9 mouse cellular contexts compared by ENCODE assay signal in genomic region chr6:121611796-121612195, GRCm38 (mm10). TPM values are rescaled to one million over a fixed set of nuclear protein-coding genes. Genes with fewer than 3 reads are reported as not detected.
DNase-seq lines count a peak whose midpoint lies in the region; ATAC-seq and TF ChIP-seq lines count a peak whose summit lies in the region.
"Had no signal": no experiment of that assay in that cellular context is flagged by ENCODE, and none has a peak within 500 bp of the region (broad histone marks: within the 10 kb centered on the region; RNA-seq: fewer than 3 reads in every experiment).

No protein-coding gene starts in this region.

- H3K9ac ChIP-seq in forebrain, postnatal 0 days = no peak overlapping the region
- no peak overlapping the region for H3K9ac ChIP-seq in forebrain, embryonic 11.5 days (ENCODE audit: low read length)

- 59% methylated on average over 3 of the region's 3 CpGs for WGBS in forebrain, postnatal 0 days
- 50% methylated on average over 3 of the region's 3 CpGs for WGBS in forebrain, embryonic 11.5 days

- H3K27ac ChIP-seq in forebrain, postnatal 0 days (ENCODE audit: low read depth, low read length) = no peak overlapping the region
- no peak overlapping the region for H3K27ac ChIP-seq in forebrain, embryonic 11.5 days (ENCODE audit: low read depth, low read length)
- no peak overlapping the region for H3K27ac ChIP-seq in cortical plate, adult 2 months (ENCODE audit: insufficient read depth, low read length)

- no peak for ATAC-seq in forebrain, postnatal 0 days
- no peak for ATAC-seq in forebrain, embryonic 11.5 days (replicated peaks; ENCODE audit: low FRiP score)
- ATAC-seq in erythroid progenitor cell, adult 5-6 weeks (replicated peaks; ENCODE audit: low FRiP score, poor library complexity, severe bottlenecking) = no peak

- no peaks in the 10 kb centered on the region for H3K4me1 ChIP-seq in forebrain, postnatal 0 days (ENCODE audit: insufficient read depth)
- H3K4me1 ChIP-seq in forebrain, embryonic 11.5 days (replicated peaks; ENCODE audit: control insufficient read depth, insufficient read depth, low read length) = no peaks in the 10 kb centered on the region
- no peaks in the 10 kb centered on the region for H3K4me1 ChIP-seq in cortical plate, adult 2 months (ENCODE audit: control insufficient read depth, insufficient read depth, low read length)

- H3K27me3 ChIP-seq in forebrain, postnatal 0 days (ENCODE audit: insufficient read depth, low read length) = no peaks in the 10 kb centered on the region
- no peaks in the 10 kb centered on the region for H3K27me3 ChIP-seq in forebrain, embryonic 11.5 days (ENCODE audit: control insufficient read depth, insufficient read depth, low read length)

- no peak overlapping the region for H3K4me3 ChIP-seq in forebrain, postnatal 0 days (ENCODE audit: low read depth, low read length)
- H3K4me3 ChIP-seq in forebrain, embryonic 11.5 days (ENCODE audit: low read depth, low read length) = no peak overlapping the region
- H3K4me3 ChIP-seq in cortical plate, adult 2 months (ENCODE audit: insufficient read depth, low read length) = no peak overlapping the region

- no peaks in the 10 kb centered on the region for H3K9me3 ChIP-seq in forebrain, postnatal 0 days (ENCODE audit: low read length)
- H3K9me3 ChIP-seq in forebrain, embryonic 11.5 days (ENCODE audit: control insufficient read depth, low read length) = no peaks in the 10 kb centered on the region

- peak; percentile 40 for TF ChIP-seq CTCF in forebrain, postnatal 0 days (IDR thresholded peaks at IDR 0.05; ENCODE audit: low read depth)
- TF ChIP-seq CTCF in cortical plate, adult 2 months (IDR thresholded peaks at IDR 0.05; ENCODE audit: extremely low read depth, insufficient read depth, low read length) = peak; percentile 16; the same call in 1 of the 2 replicates

- DNase-seq in forebrain, postnatal 0 days = peak; percentile 8
- no peak for DNase-seq in forebrain, embryonic 11.5 days (ENCODE audit: low spot score)
- peak; percentile 48 for DNase-seq in left cerebral cortex, postnatal 4 days
- no peak for DNase-seq in left cerebral cortex, adult 8-10 months (ENCODE audit: low spot score in 2 of 2)
- peak; percentile 12 for DNase-seq in MN1 (ENCODE audit: low spot score)
- DNase-seq in urinary bladder, postnatal 36 days (ENCODE audit: low spot score in 2 of 2) = no peak
- DNase-seq: thymus, adult 2 months had no signal

- H3K4me2 ChIP-seq in forebrain, postnatal 0 days (ENCODE audit: low read depth) = no peak overlapping the region
- H3K4me2 ChIP-seq in forebrain, embryonic 11.5 days (ENCODE audit: low read depth, low read length, severe bottlenecking) = no peak overlapping the region

- no peak for TF ChIP-seq POLR2A in cortical plate, adult 2 months (IDR thresholded peaks at IDR 0.05; ENCODE audit: extremely low read depth, insufficient read depth, low read length)

- intact Hi-C loops in left cerebral cortex, postnatal 4 days (cut with DNase I) = no loop called here

- H3K36me3 ChIP-seq in forebrain, postnatal 0 days (ENCODE audit: insufficient read depth) = no peaks in the 10 kb centered on the region
- H3K36me3 ChIP-seq in forebrain, embryonic 11.5 days (ENCODE audit: control insufficient read depth, insufficient read depth, low read length) = no peaks in the 10 kb centered on the region

RNA-seq across cellular contexts. Expression of gene A2m, which starts 23.4 kb away (rescaled TPM):
- 7.2 and 11.5 TPM in 2 replicates for total RNA-seq in forebrain, postnatal 0 days (2014; rRNA removed)
- polyA plus RNA-seq in forebrain, postnatal 0 days (2015; fragmentation: Nextera tagmentation; extraction: Ambion mirVana) = 5.2 and 8.7 TPM in 2 replicates
- polyA plus RNA-seq in forebrain, embryonic 11.5 days (2014; fragmentation: Nextera tagmentation; extraction: Ambion mirVana) = 2.9 and 3.9 TPM in 2 replicates
- total RNA-seq in left cerebral cortex, postnatal 4 days (2021) = 1 to 10 TPM; 5.6 to 7.7 TPM
- 10 to 100 TPM in 1 of 4 experiments, 1 to 10 TPM in 3; 2.1 to 10.7 (median 3.7) TPM for total RNA-seq in left cerebral cortex, adult 8-10 months (2022)
- 0.56 and 1.0 TPM in 2 replicates for polyA plus RNA-seq in cortical plate, adult 2 months (2012; rRNA removed)
- total RNA-seq in erythroid progenitor cell, adult 5-6 weeks (2015; ENCODE audit: low replicate concordance) = not detected in 2 replicates
- total RNA-seq in erythroid progenitor cell, adult 5-6 weeks (2017; ENCODE audit: low replicate concordance) = not detected in 2 replicates

Comparison
In these comparisons a context has a peak if more than half of its experiments do, and no peak if none do; other contexts are left out.
1. DNase-seq: peak in forebrain, postnatal 0 days (single experiment), left cerebral cortex, postnatal 4 days (single experiment) and MN1 (single experiment); none in forebrain, embryonic 11.5 days (single experiment), left cerebral cortex, adult 8-10 months (0 of 2) and urinary bladder, postnatal 36 days (0 of 2).